Mouse (Mus musculus): ENCODE data around the gene Hoxb8. TPM values are rescaled to one million over a fixed set of nuclear protein-coding genes. Genes with fewer than 3 reads are reported as not detected.
A peak's percentile ranks its signal among the peaks of the same experiment; 100 is the strongest.

Hoxb8 gene
- polyA plus RNA-seq, 1 experiment, result 0.05 TPM

- no peak overlapping the region for H3K4me3 ChIP-seq
- no peak overlapping the region for H3ac ChIP-seq (ENCODE audit: control insufficient read depth, insufficient read length)
- no peaks in the 10 kb centered on the region for H3K79me2 ChIP-seq (ENCODE audit: control insufficient read depth, insufficient read depth)
- peaks cover 72% of the 10 kb centered on the region for H3K27me3 ChIP-seq (ENCODE audit: control insufficient read depth, insufficient read depth, insufficient read length)
- H3K4me2 ChIP-seq (ENCODE audit: low read depth), result no peak overlapping the region
- TF ChIP-seq CEBPB (IDR thresholded peaks at IDR 0.05; ENCODE audit: insufficient read depth, poor library complexity, severe bottlenecking) (no peak), USF1 (IDR thresholded peaks at IDR 0.05; ENCODE audit: low read depth) (no peak), E2F4 (IDR thresholded peaks at IDR 0.05; ENCODE audit: insufficient read depth) (no peak), MYOG (IDR thresholded peaks at IDR 0.05; ENCODE audit: control insufficient read depth in 1 of 3, insufficient read depth in 1 of 3, insufficient read length in 2 of 3, low read depth in 2 of 3) (no peak), REST (IDR thresholded peaks at IDR 0.05; ENCODE audit: insufficient read depth, insufficient read length) (no peak), POLR2AphosphoS2 (IDR thresholded peaks at IDR 0.05; ENCODE audit: insufficient read length, low read depth) (no peak)
- no peaks in the 10 kb centered on the region for H3K36me3 ChIP-seq (ENCODE audit: control insufficient read depth, insufficient read depth)
Measured at GRCm38 (mm10) chr11:96255996-96256445, 25.7 kb upstream of the Hoxb8 start.

GRCm38 (mm10) chr11:96257141-96257540 is 24.6 kb upstream of the Hoxb8 start:
- peaks cover 69% of the 10 kb centered on the region for H3K27me3 ChIP-seq (ENCODE audit: control insufficient read depth, insufficient read depth, insufficient read length)
- no peak overlapping the region for H3K4me2 ChIP-seq (ENCODE audit: low read depth)
- H3K36me3 ChIP-seq (ENCODE audit: control insufficient read depth, insufficient read depth), result no peaks in the 10 kb centered on the region
- TF ChIP-seq TCF3 (IDR thresholded peaks at IDR 0.05; ENCODE audit: insufficient read length, low read depth) (no peak), TCF12 (IDR thresholded peaks at IDR 0.05; ENCODE audit: insufficient read depth, poor library complexity, severe bottlenecking) (no peak)
- no peak overlapping the region for H3K4me3 ChIP-seq
- H3K79me2 ChIP-seq (ENCODE audit: control insufficient read depth, insufficient read depth), result no peaks in the 10 kb centered on the region
- no peak overlapping the region for H3ac ChIP-seq (ENCODE audit: control insufficient read depth, insufficient read length)

GRCm38 (mm10) chr11:96259038-96259437 is 22.7 kb upstream of the Hoxb8 start:
- Histone ChIP-seq H3K36me3 (ENCODE audit: control insufficient read depth, insufficient read depth) (no peaks in the 10 kb centered on the region), H3K4me2 (ENCODE audit: low read depth) (no peak overlapping the region), H3K4me3 (no peak overlapping the region), H3K79me2 (ENCODE audit: control insufficient read depth, insufficient read depth) (no peaks in the 10 kb centered on the region), H3K27me3 (ENCODE audit: control insufficient read depth, insufficient read depth, insufficient read length) (peaks cover 68% of the 10 kb centered on the region), H3ac (ENCODE audit: control insufficient read depth, insufficient read length) (no peak overlapping the region)
- no peak for TF ChIP-seq MAX (IDR thresholded peaks at IDR 0.05; ENCODE audit: low read depth)
- no peak for TF ChIP-seq TCF3 (IDR thresholded peaks at IDR 0.05; ENCODE audit: insufficient read length, low read depth)
- no peak for TF ChIP-seq E2F4 (IDR thresholded peaks at IDR 0.05; ENCODE audit: insufficient read depth)
- no peak for TF ChIP-seq CEBPB (IDR thresholded peaks at IDR 0.05; ENCODE audit: insufficient read depth, poor library complexity, severe bottlenecking)
- TF ChIP-seq POLR2AphosphoS2 (IDR thresholded peaks at IDR 0.05; ENCODE audit: insufficient read length, low read depth), result no peak
- no peak for TF ChIP-seq MYOG (IDR thresholded peaks at IDR 0.05; ENCODE audit: control insufficient read depth in 1 of 3, insufficient read depth in 1 of 3, insufficient read length in 2 of 3, low read depth in 2 of 3)
- no peak for TF ChIP-seq POLR2A (IDR thresholded peaks at IDR 0.05; ENCODE audit: insufficient read length, low read depth)
- no peak for TF ChIP-seq REST (IDR thresholded peaks at IDR 0.05; ENCODE audit: insufficient read depth, insufficient read length)
- no peak for TF ChIP-seq USF1 (IDR thresholded peaks at IDR 0.05; ENCODE audit: low read depth)
- no peak for TF ChIP-seq MYOD1 (IDR thresholded peaks at IDR 0.05; ENCODE audit: control insufficient read depth in 1 of 3, insufficient read length in 2 of 3, low read depth in 2 of 3)

- peaks cover 69% of the 10 kb centered on the region for H3K27me3 ChIP-seq (ENCODE audit: control insufficient read depth, insufficient read depth, insufficient read length)
- no peak overlapping the region for H3K4me3 ChIP-seq
- H3K4me2 ChIP-seq (ENCODE audit: low read depth), result no peak overlapping the region
- TF ChIP-seq POLR2A (IDR thresholded peaks at IDR 0.05; ENCODE audit: insufficient read length, low read depth) (no peak), E2F4 (IDR thresholded peaks at IDR 0.05; ENCODE audit: insufficient read depth) (no peak), TCF12 (IDR thresholded peaks at IDR 0.05; ENCODE audit: insufficient read depth, poor library complexity, severe bottlenecking) (no peak), MYOG (IDR thresholded peaks at IDR 0.05; ENCODE audit: control insufficient read depth in 1 of 3, insufficient read depth in 1 of 3, insufficient read length in 2 of 3, low read depth in 2 of 3) (no peak), MAX (IDR thresholded peaks at IDR 0.05; ENCODE audit: low read depth) (no peak), CEBPB (IDR thresholded peaks at IDR 0.05; ENCODE audit: insufficient read depth, poor library complexity, severe bottlenecking) (no peak), SRF (IDR thresholded peaks at IDR 0.05; ENCODE audit: control insufficient read depth, insufficient read length, low read depth) (no peak), MYOD1 (IDR thresholded peaks at IDR 0.05; ENCODE audit: control insufficient read depth in 1 of 3, insufficient read length in 2 of 3, low read depth in 2 of 3) (no peak), USF1 (IDR thresholded peaks at IDR 0.05; ENCODE audit: low read depth) (no peak), POLR2AphosphoS2 (IDR thresholded peaks at IDR 0.05; ENCODE audit: insufficient read length, low read depth) (no peak), TCF3 (IDR thresholded peaks at IDR 0.05; ENCODE audit: insufficient read length, low read depth) (no peak), REST (IDR thresholded peaks at IDR 0.05; ENCODE audit: insufficient read depth, insufficient read length) (no peak)
- no peaks in the 10 kb centered on the region for H3K36me3 ChIP-seq (ENCODE audit: control insufficient read depth, insufficient read depth)
- no peak overlapping the region for H3ac ChIP-seq (ENCODE audit: control insufficient read depth, insufficient read length)
- no peaks in the 10 kb centered on the region for H3K79me2 ChIP-seq (ENCODE audit: control insufficient read depth, insufficient read depth)
Measured at GRCm38 (mm10) chr11:96259511-96259910, 22.2 kb upstream of the Hoxb8 start.

GRCm38 (mm10) chr11:96260310-96260970 is 21.3 kb upstream of the Hoxb8 start:
- H3K27me3 ChIP-seq (ENCODE audit: control insufficient read depth, insufficient read depth, insufficient read length), result peaks cover 73% of the 10 kb centered on the region
- no peak overlapping the region for H3ac ChIP-seq (ENCODE audit: control insufficient read depth, insufficient read length)
- no peak for TF ChIP-seq MAX (IDR thresholded peaks at IDR 0.05; ENCODE audit: low read depth)
- TF ChIP-seq USF1 (IDR thresholded peaks at IDR 0.05; ENCODE audit: low read depth), result no peak
- TF ChIP-seq CEBPB (IDR thresholded peaks at IDR 0.05; ENCODE audit: insufficient read depth, poor library complexity, severe bottlenecking), result no peak
- TF ChIP-seq E2F4 (IDR thresholded peaks at IDR 0.05; ENCODE audit: insufficient read depth), result no peak
- TF ChIP-seq TCF3 (IDR thresholded peaks at IDR 0.05; ENCODE audit: insufficient read length, low read depth), result no peak
- no peak for TF ChIP-seq TCF12 (IDR thresholded peaks at IDR 0.05; ENCODE audit: insufficient read depth, poor library complexity, severe bottlenecking)
- no peak for TF ChIP-seq POLR2AphosphoS2 (IDR thresholded peaks at IDR 0.05; ENCODE audit: insufficient read length, low read depth)
- no peak for TF ChIP-seq SRF (IDR thresholded peaks at IDR 0.05; ENCODE audit: control insufficient read depth, insufficient read length, low read depth)
- TF ChIP-seq MYOD1 (IDR thresholded peaks at IDR 0.05; ENCODE audit: control insufficient read depth in 1 of 3, insufficient read length in 2 of 3, low read depth in 2 of 3), result no peak
- no peak for TF ChIP-seq POLR2A (IDR thresholded peaks at IDR 0.05; ENCODE audit: insufficient read length, low read depth)
- TF ChIP-seq REST (IDR thresholded peaks at IDR 0.05; ENCODE audit: insufficient read depth, insufficient read length), result no peak
- H3K4me2 ChIP-seq (ENCODE audit: low read depth), result peak overlapping the region; percentile 34
- no peaks in the 10 kb centered on the region for H3K79me2 ChIP-seq (ENCODE audit: control insufficient read depth, insufficient read depth)
- no peak overlapping the region for H3K4me3 ChIP-seq
- H3K36me3 ChIP-seq (ENCODE audit: control insufficient read depth, insufficient read depth), result no peaks in the 10 kb centered on the region
